Mouse (Mus musculus) cerebellum, adult 18-20 months (tissue): Measurements from ENCODE around the gene Ttc12.
A peak's percentile ranks its signal among the peaks of the same experiment; 100 is the strongest.

Experiments used
- DNase-seq, 2 experiments: peaks; one replicate each; pipeline ENCODE4 v3.0.0; 2021

Ttc12 gene

GRCm38 (mm10) chr9:49488912-49489895 is 3.2 kb upstream of the Ttc12 start:
- peak; percentile 77 to 89 for DNase-seq

- DNase-seq = no peak
Observed at GRCm38 (mm10) chr9:49488258-49488657, 2.2 kb upstream of the Ttc12 start.

- DNase-seq = no peak
Observed at GRCm38 (mm10) chr9:49487657-49487943, 1.6 kb upstream of the Ttc12 start.

- no peak for DNase-seq
Observed at GRCm38 (mm10) chr9:49486805-49487656, 1.0 kb upstream of the Ttc12 start.

- peak; percentile 41 to 43 for DNase-seq
Observed at GRCm38 (mm10) chr9:49485250-49485891, 654 bp downstream of the Ttc12 start.

- DNase-seq = no peak
Observed at GRCm38 (mm10) chr9:49483316-49483715, 2.7 kb downstream of the Ttc12 start.

- DNase-seq = no peak
Observed at GRCm38 (mm10) chr9:49472126-49472525, 13.9 kb downstream of the Ttc12 start.

- no peak for DNase-seq
Observed at GRCm38 (mm10) chr9:49470946-49471345, 15.1 kb downstream of the Ttc12 start.

GRCm38 (mm10) chr9:49470006-49470405 is 16.0 kb downstream of the Ttc12 start:
- no peak for DNase-seq

GRCm38 (mm10) chr9:49456136-49456535 is 29.9 kb downstream of the Ttc12 start:
- no peak for DNase-seq

GRCm38 (mm10) chr9:49452396-49452795 is 33.6 kb downstream of the Ttc12 start:
- no peak for DNase-seq

GRCm38 (mm10) chr9:49450491-49450890 is 35.5 kb downstream of the Ttc12 start:
- DNase-seq = no peak

- no peak for DNase-seq
Observed at GRCm38 (mm10) chr9:49442621-49443020, 43.4 kb downstream of the Ttc12 start.

GRCm38 (mm10) chr9:49427478-49427877 is 58.5 kb downstream of the Ttc12 start:
- no peak for DNase-seq

- DNase-seq = no peak
Observed at GRCm38 (mm10) chr9:49426921-49427320, 59.1 kb downstream of the Ttc12 start, which contains the start of gene Ankk1. Ankk1 (minus strand) TSS chr9:49427021.

GRCm38 (mm10) chr9:49425585-49425984 is 60.4 kb downstream of the Ttc12 start:
- DNase-seq = no peak

GRCm38 (mm10) chr9:49423866-49424265 is 62.2 kb downstream of the Ttc12 start:
- no peak for DNase-seq

GRCm38 (mm10) chr9:49410621-49411020 is 75.4 kb downstream of the Ttc12 start:
- DNase-seq = no peak

GRCm38 (mm10) chr9:49407028-49407427 is 79.0 kb downstream of the Ttc12 start:
- peak; percentile 44 to 59 for DNase-seq

GRCm38 (mm10) chr9:49403711-49404110 is 82.3 kb downstream of the Ttc12 start:
- DNase-seq = no peak

GRCm38 (mm10) chr9:49396006-49396405 is 90.0 kb downstream of the Ttc12 start:
- DNase-seq = peak in 1 of 2 experiments; percentile 15

- no peak for DNase-seq
Observed at GRCm38 (mm10) chr9:49392242-49392641, 93.8 kb downstream of the Ttc12 start.
